Mouse (Mus musculus): Measurements from ENCODE around the gene Slc34a3.
A peak's percentile ranks its signal among the peaks of the same experiment; 100 is the strongest.
"Not testable (repeated sequence)": the region's sequence is repeated elsewhere in the genome, so short reads cannot be mapped to it uniquely, and the experiment has no call there.

Gene Slc34a3

GRCm38 (mm10) chr2:25234050-25234449 lies at the start of gene Slc34a3:
Gene Slc34a3, minus strand, starts transcription at chr2:25234364.
- no peak for DNase-seq

GRCm38 (mm10) chr2:25278928-25279882 lies 45.0 kb upstream of the Slc34a3 start:
- peak; percentile 80 for DNase-seq

- no peak for DNase-seq
Measured at GRCm38 (mm10) chr2:25273010-25273409, 38.8 kb upstream of the Slc34a3 start.

- DNase-seq: no peak
Measured at GRCm38 (mm10) chr2:25272515-25272914, 38.4 kb upstream of the Slc34a3 start.

- peak; percentile 98 for DNase-seq
Measured at GRCm38 (mm10) chr2:25271827-25272511, 37.8 kb upstream of the Slc34a3 start, which contains the start of the genes Ssna1 and Anapc2. Gene Ssna1, minus strand, starts transcription at chr2:25272438. Gene Anapc2, plus strand, starts transcription at chr2:25272478.

- no peak for DNase-seq
Measured at GRCm38 (mm10) chr2:25267746-25268309, 33.7 kb upstream of the Slc34a3 start.

- DNase-seq: no peak
Measured at GRCm38 (mm10) chr2:25267241-25267640, 33.1 kb upstream of the Slc34a3 start.

- DNase-seq: peak; percentile 51
Measured at GRCm38 (mm10) chr2:25266720-25267119, 32.6 kb upstream of the Slc34a3 start.

GRCm38 (mm10) chr2:25265897-25266656 lies 31.9 kb upstream of the Slc34a3 start:
- peak; percentile 47 for DNase-seq

GRCm38 (mm10) chr2:25264851-25265250 lies 30.7 kb upstream of the Slc34a3 start:
- no peak for DNase-seq

GRCm38 (mm10) chr2:25264286-25264660 lies 30.1 kb upstream of the Slc34a3 start:
- no peak for DNase-seq

GRCm38 (mm10) chr2:25263623-25264285 lies 29.6 kb upstream of the Slc34a3 start:
- no peak for DNase-seq

GRCm38 (mm10) chr2:25262795-25263622 lies 28.8 kb upstream of the Slc34a3 start:
- DNase-seq: peak; percentile 54

GRCm38 (mm10) chr2:25262291-25262767 lies 28.2 kb upstream of the Slc34a3 start, which contains the start of gene Tprn:
Gene Tprn, plus strand, starts transcription at chr2:25262618.
- DNase-seq: peak; percentile 98

GRCm38 (mm10) chr2:25261870-25262269 lies 27.7 kb upstream of the Slc34a3 start:
- DNase-seq: no peak

- no peak for DNase-seq
Measured at GRCm38 (mm10) chr2:25258887-25259286, 24.7 kb upstream of the Slc34a3 start.

GRCm38 (mm10) chr2:25257250-25257649 lies 23.1 kb upstream of the Slc34a3 start:
- not testable (repeated sequence) for DNase-seq

- DNase-seq: peak; percentile 59
Measured at GRCm38 (mm10) chr2:25256443-25257109, 22.4 kb upstream of the Slc34a3 start.

GRCm38 (mm10) chr2:25255284-25255779 lies 21.2 kb upstream of the Slc34a3 start, which contains the start of gene Tmem203:
Gene Tmem203, plus strand, starts transcription at chr2:25255439.
- DNase-seq: peak; percentile 92

- DNase-seq: no peak
Measured at GRCm38 (mm10) chr2:25252331-25252730, 18.2 kb upstream of the Slc34a3 start.
